Mouse (Mus musculus) G1E (cell line): ENCODE results near the gene Nectin4.

Experiments used
- CTCF ChIP-seq: IDR thresholded peaks from 2 replicates; pipeline ENCODE4 v1.5.1; 2012; ENCODE audit warnings: low read depth, low read length, inconsistent platforms, mixed read lengths
- GATA1 ChIP-seq: IDR thresholded peaks from 2 replicates; pipeline ENCODE4 v1.6.1; 2012; ENCODE audit warnings: borderline replicate concordance, low read length, inconsistent platforms, mixed read lengths
- GATA2 ChIP-seq: IDR thresholded peaks from 2 replicates; pipeline ENCODE4 v1.6.1; 2012; ENCODE audit warnings: low read depth, low read length, inconsistent platforms, borderline replicate concordance
- POLR2AphosphoS5 ChIP-seq: IDR thresholded peaks from 2 replicates; pipeline ENCODE4 v1.6.1; 2012; ENCODE audit warnings: low read depth, low read length, inconsistent platforms; ENCODE audit not compliant: insufficient replicate concordance

GRCm38 (mm10) chr1:171328839-171329432, 41.0 kb upstream of the Nectin4 start, which contains the start of gene Dedd:
- no peak for TF ChIP-seq POLR2AphosphoS5
- TF ChIP-seq GATA2: no peak
- TF ChIP-seq CTCF: no peak
- TF ChIP-seq GATA1: no peak
